Mouse (Mus musculus) left cerebral cortex, adult 18-20 months (tissue): ENCODE results near the gene 1700017N19Rik. TPM values are rescaled to one million over a fixed set of nuclear protein-coding genes. Genes with fewer than 3 reads are reported as not detected.
A peak's percentile ranks its signal among the peaks of the same experiment; 100 is the strongest.
"Not testable (repeated sequence)": the region's sequence is repeated elsewhere in the genome, so short reads cannot be mapped to it uniquely, and the experiment has no call there.

Experiments used
- DNase-seq, 2 experiments: peaks; one replicate each; pipeline ENCODE4 v3.0.0; 2021 to 2022; ENCODE audit warnings: low spot score in 2 of 2, mixed read lengths in 1 of 2
- long read RNA-seq, 2 experiments: library from polyadenylated mRNA; stranded (forward); transcript quantifications; one replicate each; pipeline ENCODE4 v2.0.0; 2021
- total RNA-seq, 2 experiments: library from RNA; stranded (reverse); gene quantifications; 2 replicates each; pipeline ENCODE4 v1.2.3; 2021

The 1700017N19Rik gene
- not detected for total RNA-seq
- long read RNA-seq, experiment 1, result 0 reads
- long read RNA-seq, experiment 2, result 0 reads

DNA sequence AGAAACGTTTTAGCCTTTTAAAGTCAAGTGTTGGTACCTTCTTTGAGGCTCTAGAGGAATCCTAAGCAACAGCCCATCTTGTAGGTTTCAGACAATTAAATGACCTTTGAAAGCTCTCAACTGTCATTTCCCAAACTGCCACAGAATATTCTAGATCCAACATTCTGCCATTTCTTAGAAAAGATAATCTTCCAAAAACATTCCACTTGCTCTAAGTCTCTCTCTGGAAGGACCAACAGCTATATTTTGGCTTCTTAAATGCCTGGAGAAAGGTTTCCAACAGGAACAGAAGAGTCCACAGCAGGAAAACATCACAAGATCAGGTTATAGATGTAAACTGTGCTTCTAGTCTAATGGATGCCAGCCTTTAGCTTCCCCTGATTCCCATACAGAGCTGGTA is at the start of gene 1700017N19Rik, which contains the start of gene 4930430F08Rik:
Gene 1700017N19Rik (plus strand): TSS at position 162 of the 400 bp plus-strand sequence.
Gene 4930430F08Rik (minus strand): TSS at position 101 of the 400 bp plus-strand sequence.
- no peak for DNase-seq

DNA sequence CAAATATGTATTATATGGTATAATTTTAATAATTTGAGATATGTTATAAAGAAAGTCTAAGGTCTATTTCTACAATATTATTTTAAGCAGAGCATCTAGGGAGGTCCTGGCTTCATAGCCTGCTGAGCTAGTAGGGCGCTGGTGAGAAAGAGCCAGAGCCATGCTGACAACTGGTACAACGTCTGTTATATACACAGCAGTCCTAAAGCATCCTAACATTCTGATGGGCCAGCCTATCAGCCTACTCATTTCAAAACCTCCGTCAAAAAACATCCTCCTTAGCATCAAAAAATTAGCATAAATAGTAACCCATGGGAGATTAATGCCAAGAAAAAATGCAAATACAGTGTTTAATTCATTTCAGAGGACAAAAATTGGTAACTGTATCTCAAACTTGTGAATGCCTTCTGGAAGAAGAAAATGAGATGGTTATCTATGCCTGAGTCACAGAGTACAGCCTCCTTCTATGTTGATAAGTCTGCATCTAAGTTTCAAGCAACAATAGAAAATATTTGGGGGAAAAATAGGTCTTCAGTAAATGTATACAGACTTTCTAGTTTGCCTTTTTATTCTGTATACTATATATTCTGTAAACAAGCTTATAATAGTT is 33.6 kb upstream of the 1700017N19Rik start:
- no peak for DNase-seq

DNA sequence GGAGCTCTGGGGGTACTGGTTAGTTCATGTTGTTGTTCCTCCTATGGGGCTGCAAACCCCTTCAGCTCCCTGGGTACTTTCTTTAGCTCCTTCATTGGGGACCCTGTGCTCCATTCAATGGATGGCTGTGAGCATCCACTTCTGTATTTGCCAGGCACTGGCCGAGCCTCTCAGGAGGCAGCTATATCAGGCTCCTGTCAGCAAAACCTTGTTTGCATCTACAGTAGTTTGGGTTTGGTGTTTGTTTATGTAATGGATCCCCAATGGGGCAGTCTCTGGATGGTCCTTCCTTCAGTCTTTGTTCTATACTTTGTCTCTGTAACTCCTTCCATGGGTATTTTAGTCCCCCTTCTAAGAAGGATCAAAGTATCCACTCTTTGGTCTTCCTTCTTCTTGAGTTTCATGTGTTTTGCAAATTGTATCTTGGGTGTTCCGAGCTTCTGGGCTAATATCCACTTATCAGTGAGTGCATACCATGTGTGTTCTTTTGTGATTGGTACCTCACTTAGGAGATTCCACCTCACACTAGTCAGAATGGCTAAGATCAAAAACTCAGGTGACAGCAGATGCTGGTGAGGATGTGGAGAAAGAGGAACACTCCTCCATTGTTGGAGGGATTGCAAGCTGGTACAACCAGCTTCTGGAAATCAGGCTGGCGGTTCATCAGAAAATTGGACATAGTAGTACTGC is 29.9 kb upstream of the 1700017N19Rik start:
- DNase-seq, result not testable (repeated sequence)

DNA sequence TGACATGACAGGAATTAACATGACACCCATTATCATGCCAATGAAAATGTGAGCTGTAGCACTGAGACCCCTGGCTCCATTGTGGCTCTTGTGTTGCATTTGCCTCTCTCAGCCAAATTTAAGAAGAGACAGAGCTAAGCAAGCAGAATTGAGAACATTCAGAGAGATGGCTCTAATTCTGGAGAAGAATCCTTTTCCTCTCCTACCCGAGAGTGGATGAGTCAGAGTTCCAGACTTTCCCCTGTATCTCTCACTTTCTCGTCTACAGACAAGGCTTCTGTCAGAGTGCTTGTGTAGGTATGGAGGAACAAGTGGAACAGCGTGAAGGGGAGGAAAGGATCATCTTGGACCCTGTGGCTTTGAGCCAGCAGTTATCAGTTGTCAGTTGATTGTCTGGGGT is 26.2 kb upstream of the 1700017N19Rik start:
- DNase-seq, result no peak

DNA sequence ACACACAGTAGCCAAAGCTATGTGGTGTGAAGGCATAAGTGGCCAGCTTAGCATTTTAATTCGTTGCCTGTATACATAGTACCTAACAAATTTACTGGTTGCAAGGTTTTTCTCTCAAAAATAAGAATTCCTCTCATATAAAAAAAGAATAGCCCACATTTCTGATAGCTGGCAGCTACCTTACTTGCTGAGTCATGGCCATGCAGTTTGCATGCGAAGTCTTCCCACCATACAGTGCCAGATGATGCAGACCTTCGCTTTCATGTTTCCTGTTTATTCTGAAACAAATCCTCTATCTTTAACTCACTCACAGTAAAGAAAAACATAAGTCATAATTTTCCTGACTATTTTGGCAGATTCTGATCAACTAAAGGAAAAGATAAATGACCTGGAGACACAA is 18.6 kb upstream of the 1700017N19Rik start:
- DNase-seq, result no peak

DNA sequence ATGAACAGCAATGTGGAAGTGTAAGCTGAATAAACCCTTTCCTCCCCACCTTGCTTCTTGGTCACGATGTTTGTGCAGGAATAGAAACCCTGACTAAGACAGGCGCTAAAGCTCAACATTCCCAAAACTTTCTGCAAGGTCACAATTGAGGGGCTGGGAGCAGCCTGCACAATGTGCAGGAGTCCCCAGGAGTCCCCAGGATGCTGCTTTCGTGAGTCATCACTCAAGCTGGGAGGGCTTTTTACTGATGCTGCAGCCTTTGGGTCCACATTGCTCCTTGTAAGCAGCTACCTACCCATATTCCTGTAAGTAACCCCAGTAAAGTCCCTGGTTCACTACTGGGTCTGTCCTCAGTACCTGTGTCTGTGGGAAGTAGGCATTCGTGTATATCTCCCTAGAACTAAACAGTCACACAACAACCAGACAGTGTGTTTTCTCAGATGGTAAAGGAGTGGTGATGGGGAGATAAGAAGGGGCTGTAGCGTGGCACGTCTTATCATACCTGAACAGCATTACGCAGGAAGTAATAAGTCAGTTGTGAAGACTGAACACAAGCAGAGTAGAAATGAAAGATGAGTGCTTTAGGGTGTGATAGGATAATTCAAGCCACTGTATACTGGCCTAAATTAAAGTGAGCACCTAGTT is 15.7 kb upstream of the 1700017N19Rik start:
- DNase-seq, result no peak

DNA sequence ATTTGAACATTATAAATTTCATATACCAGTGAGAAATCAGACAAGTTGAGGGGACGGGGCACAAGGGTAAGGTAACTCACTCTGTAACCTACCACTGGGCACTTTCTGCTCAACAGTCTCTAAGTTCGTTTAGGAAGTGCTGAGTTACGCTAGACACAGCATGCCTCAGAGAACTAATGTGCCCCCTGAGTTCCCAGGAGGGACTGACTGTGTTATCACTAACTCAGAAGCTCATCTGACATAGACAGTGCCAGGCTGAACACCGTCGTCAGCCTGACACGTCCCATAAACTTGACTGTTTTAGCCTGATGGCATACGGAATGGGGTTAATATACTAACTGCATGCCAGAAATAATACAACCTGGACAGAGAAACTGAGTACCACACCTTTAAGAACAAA is 15.0 kb upstream of the 1700017N19Rik start:
- no peak for DNase-seq

DNA sequence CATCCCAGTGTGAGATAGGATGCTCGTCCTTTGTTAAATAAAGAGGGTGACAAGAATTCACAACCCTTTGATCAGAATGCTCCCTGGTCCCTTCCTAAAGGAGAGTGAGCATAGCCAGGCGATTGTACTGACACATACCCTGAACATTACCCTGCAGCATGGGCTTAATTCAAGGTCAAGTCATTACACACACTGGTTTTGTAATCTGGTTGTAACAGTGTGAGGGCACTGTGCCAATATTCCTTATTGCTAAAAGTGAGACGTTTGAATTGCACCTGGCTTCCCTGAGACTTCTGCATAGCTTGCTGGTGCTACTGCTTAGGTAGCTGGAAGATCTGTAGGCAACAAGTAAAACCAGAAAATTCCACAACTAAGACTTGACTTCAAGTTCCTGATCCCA is 6.1 kb upstream of the 1700017N19Rik start:
- no peak for DNase-seq

DNA sequence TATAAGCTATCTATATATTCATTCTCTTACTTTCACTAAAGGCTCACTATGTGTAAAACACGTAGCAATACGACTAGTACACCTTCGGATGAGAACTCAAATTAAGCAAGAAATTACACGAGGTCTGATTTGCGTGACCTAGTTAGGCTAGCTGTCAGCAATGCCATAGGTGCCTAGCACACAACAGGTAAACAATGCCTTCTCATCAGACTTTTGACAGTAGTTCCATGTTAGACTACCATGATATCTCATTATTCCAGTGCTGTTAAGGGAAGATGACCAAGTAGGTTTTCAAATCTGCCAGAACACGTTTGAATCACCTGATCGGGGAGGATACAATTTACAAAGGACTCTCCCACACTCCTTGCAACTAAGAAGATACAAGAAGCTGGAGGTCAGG is 1.8 kb upstream of the 1700017N19Rik start:
- DNase-seq, result no peak

DNA sequence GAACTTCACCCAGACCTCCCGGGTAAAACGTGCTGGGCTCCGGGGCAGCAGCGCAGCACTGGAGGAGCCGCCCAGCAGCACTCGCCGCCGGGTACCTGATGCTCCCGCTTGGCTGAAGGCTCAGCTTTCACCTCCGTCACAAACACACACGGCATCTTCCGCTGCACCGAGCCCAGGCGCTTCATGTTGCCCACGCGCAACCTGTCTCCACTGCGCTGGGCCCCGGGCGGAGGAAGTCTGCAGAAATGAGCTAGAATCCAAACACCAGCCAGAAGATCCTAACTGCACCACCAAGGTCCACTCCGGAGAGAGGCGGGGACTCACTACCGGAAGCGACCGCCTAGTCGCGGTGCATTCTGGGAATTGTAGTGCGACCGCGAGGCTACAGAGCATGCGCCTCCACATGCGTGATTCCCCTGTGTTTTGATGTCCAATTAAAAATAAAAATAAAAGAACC is 1.3 kb upstream of the 1700017N19Rik start:
- DNase-seq, result peak; percentile 94

DNA sequence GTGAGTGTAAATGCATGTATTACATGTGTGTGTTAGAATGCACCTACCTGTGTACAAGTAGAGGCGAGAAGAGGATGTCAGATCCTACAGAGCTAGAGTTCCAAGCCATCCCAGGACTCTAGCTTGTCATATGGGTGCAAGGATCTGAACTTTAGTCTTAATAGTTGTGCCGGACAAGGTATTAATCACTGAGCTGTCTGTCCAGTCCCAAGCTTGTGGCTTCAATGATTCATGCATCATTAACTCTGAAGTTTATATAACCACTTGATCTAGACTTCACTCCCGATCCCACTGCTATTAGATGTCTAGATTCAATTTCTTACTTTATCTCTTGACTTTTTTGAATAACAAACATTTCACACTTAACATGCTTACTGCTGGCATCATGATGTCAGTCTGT is 8.1 kb downstream of the 1700017N19Rik start:
- no peak for DNase-seq

DNA sequence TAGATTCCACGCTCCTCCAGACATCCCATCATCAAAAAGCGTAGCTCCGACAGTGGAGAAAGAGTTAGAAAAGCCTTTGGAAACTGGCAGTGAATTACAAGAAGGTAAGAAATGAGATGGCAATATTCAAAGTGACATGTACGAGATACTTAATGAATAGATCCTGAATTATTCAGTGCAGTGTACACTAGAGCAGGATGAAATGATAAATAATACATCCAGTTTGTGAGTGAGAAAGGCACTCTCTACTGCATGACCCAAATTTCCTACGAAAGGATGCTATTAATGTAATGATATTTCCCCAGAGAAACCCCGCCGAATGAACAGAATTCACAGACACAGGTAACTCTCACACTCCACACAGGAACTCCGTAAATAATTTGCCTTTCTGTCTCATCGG is 13.2 kb downstream of the 1700017N19Rik start:
- DNase-seq, result no peak

DNA sequence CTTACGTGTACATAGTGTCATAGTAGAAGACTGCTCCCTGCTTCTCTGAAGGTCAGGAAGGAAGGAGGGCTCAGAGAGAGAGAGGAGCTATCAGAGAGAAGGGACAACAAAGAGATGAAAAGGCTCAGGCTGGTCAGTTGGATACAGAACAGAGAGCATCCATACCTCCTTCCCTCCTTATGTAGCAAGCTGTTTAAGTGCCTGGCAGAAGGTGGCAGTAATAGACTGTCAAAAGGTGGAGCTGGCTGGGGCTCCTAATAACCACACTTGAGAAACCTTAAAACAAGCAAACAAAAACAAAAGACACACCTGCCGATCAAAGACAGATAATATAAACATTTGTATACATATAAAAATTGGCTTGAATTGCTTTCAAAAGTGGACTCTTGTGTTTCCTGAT is 14.0 kb downstream of the 1700017N19Rik start:
- DNase-seq, result no peak

DNA sequence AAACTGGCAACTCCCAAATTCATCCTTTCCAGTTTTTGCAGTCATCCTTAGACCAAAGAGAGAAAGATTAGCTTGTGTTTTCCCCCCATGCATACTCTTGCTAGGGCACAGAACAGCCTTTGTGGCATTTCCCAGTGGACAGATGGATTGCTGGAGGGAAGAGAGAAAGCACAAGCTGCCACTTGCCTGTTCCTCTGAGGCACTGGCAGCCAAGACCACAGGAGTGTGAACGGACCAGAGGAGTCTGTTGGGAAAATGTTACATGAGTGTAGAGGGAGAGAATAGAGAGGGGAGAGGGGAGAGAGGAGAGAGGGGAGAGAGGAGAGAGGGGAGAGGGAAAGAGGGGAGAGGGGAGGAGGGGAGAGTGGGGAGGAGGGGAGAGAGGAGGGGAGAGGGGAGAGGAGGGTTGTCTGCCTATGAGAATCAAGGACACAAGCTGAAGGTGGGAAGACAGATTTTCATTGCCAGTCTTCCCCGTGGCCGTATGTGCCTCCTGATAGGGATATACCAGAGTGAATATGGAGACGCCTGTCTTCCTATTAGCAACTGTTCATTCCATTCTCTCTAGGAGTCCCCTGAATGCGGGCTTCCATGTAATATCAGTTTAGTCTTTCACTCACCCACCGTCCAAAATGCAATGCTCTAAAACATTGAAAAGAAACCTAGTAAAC is 27.1 kb downstream of the 1700017N19Rik start:
- DNase-seq, result no peak

DNA sequence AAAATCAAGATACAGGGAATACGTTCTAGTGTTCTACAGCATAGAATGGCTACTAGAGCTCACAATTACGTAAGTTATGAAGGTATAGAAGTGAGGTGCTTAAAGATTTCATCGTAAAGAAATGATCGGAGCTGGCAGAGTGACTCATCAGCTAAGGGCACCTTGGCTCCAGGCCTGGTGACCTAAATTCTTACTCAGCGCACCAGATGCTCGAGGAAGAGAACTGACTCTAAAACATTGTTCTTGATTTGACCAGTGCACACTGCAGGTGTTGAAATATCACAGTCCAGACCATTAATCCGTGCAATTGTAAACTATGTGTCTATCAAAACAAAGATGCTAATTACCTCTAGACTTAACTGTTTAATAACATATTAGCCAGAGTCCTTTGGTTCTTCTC is 29.2 kb downstream of the 1700017N19Rik start:
- no peak for DNase-seq

DNA sequence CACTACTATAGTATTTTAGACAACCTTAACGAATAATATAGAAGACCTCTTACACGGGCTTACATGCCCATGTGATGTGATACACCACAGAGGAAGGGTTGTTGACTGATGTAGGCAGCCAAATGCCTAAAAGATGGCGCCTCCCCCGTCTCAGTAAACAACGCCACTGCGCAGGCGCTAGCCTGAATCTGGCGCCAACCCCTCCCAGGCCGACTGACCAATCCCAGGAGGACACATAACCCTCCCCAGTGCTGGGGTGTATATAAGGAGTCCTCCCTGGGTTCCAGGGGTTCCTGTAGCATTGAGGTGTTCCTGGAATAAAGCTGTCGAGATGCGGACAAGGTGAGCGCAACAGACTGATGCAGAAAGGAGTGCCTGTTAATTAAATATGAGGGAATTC is 29.8 kb downstream of the 1700017N19Rik start:
- DNase-seq, result no peak

DNA sequence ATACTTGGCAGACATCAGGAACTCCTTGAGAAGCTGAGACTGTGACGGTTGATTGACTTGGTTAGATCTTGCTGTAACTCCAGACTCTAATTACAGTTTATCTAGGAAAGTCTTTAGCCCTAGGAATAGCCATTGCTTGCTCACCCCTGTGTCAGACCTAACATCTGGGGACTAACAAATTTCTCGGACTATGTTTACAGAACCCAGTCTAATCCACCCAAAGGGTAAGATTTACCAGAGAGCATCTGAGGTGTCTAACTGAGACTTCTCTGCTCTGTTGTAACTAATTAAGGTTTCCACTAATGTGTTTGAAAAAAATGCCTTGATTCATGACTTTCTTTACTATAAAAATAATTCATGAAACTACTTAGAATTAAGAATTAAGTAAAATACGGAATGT is 32.2 kb downstream of the 1700017N19Rik start:
- DNase-seq, result no peak

DNA sequence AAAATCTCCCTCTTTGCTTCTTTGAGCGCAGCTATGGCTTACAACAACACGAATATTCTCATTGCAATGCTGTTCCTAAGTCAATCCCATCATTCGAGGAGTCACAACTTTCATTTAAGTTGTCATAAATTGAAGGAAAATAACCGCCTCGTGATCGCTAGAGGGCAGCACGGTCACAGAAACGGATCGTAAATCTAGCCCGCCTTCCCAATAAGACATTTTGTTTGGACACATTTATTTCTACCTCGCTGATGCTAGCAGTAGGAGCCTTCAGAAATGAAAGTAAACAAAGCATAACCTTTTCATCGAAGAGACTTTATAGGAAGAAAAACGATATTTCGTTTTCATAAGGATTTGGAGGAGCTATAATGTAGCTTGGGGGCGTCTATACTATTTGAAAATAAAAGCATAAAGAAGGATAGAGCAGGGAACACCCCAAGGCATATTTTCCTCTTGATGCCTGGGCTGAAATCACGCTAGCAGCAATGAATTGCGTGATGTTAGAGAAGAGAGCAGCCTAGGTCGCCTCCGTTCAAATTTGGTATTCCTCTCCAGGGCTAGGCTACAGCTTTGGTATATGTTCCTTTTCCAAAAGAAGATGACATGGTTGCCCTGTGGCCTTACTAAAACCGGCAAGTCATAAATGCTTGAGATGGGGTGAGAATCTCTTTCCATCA is 39.6 kb downstream of the 1700017N19Rik start:
- DNase-seq, result peak; percentile 60 to 67

DNA sequence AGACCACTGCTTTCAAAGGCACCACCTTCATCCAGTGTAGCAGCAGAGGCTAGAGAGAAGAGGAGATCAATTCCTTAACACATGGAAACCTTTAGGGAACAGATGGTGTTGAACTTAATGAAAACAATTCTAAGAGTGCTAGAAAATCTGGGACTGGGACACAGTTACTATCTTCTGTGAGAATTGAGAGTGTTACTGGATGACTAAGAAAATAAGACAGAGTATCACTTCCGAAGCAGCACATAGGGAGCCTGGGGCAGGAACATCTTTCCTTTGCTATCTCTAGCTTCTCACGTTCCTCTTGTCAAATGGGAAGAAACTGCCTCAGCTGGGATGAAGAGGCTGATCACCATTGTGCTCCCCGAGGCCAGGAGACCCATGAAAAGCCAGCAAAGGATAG is 52.6 kb downstream of the 1700017N19Rik start:
- no peak for DNase-seq

DNA sequence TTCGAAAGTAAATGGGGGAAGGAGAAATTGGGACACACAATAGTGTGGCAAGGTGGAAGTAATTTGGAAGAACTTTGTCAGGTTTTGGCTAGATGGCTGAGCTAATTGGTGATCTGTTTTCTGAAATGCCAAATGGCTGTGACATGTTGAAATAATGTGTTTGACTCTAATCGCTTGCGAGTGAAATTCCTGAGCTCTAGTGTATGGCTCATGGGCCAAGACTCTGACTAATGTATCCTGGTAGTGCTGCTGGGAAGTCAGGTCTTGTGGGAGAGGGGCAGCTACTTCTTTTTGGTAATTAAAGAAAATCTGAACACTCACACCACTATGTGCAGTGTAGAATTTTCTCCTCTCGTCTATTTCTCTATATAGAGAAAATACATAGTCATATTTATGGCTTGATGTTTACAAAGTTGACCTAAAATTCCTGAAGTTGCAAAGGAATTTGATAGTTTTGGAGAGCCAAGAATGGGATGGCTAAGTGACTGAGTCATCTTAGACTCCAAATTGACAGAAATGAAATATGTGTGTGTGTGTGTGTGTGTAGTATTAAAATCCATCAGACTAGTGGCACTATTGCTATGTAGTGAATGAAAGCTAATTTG is 55.1 kb downstream of the 1700017N19Rik start:
- DNase-seq, result no peak

DNA sequence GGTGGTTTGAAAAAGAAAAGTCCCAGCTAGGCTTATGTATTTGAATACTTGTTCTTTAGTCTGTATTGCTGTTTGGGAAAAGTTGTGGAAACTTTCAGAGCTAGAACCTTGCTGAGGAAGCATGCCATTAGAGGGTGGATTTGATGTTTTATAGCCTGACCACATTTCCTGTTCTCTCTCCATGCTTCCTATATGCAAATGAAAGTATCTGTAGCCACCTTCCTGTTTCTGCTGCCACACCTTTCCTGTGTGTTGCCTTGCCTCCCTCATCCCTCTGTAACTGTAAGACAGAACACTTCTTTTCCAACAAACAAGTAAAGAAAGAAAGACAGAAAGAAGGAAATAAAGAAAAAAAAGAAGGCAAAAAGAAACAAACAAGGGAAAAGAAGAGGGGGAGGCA is 63.9 kb downstream of the 1700017N19Rik start:
- no peak for DNase-seq
